Mouse (Mus musculus): ENCODE data around the gene Gm7137.

GRCm38 (mm10) chr10:77797677-77798076 is 9.7 kb upstream of the Gm7137 start:
- TF ChIP-seq POLR2A (IDR thresholded peaks at IDR 0.05; ENCODE audit: insufficient read length, low read depth) (no peak), SRF (IDR thresholded peaks at IDR 0.05; ENCODE audit: control insufficient read depth, insufficient read length, low read depth) (no peak), MYOG (IDR thresholded peaks at IDR 0.05; ENCODE audit: control insufficient read depth in 1 of 3, insufficient read depth in 1 of 3, insufficient read length in 2 of 3, low read depth in 2 of 3) (no peak)

All from myocyte (in vitro differentiated cells).